Mouse (Mus musculus) cerebellum, adult 2 months (tissue): ENCODE results near the gene Pacrg. TPM values are rescaled to one million over a fixed set of nuclear protein-coding genes. Genes with fewer than 3 reads are reported as not detected.

Experiments used
- DNase-seq, 2 experiments: peaks; one replicate each; pipeline ENCODE4 v3.0.0; 2021
- H3K27ac ChIP-seq: fragments of 200-500 bp; 2 replicates; pipeline ENCODE4 v1.5.1; 2012; ENCODE audit warnings: low read length, control low read depth, inconsistent platforms; ENCODE audit not compliant: insufficient read depth
- H3K27me3 ChIP-seq: fragments of 200-500 bp; 2 replicates; pipeline ENCODE4 v1.6.1; 2012; ENCODE audit warnings: inconsistent platforms, mild to moderate bottlenecking, low read length, moderate library complexity; ENCODE audit not compliant: control insufficient read depth, insufficient read depth
- H3K4me1 ChIP-seq: fragments of 200-500 bp; 2 replicates; pipeline ENCODE4 v1.6.1; 2011; ENCODE audit warnings: low read length; ENCODE audit not compliant: control insufficient read depth, insufficient read depth
- H3K4me3 ChIP-seq: fragments of 200-500 bp; replicated peaks from 2 replicates; pipeline ENCODE3; 2011; ENCODE audit warnings: mild to moderate bottlenecking, low read depth, low read length, control low read depth; ENCODE audit not compliant: insufficient read depth
- CTCF ChIP-seq: fragments of 200-500 bp; IDR thresholded peaks from 2 replicates; pipeline ENCODE4 v1.5.1; 2011; ENCODE audit warnings: low read depth, mild to moderate bottlenecking, control low read depth, low read length, moderate library complexity, borderline replicate concordance; ENCODE audit not compliant: insufficient read depth
- POLR2A ChIP-seq: fragments of 200-500 bp; IDR thresholded peaks from 2 replicates; pipeline ENCODE4 v1.6.1; 2011; ENCODE audit warnings: low read length, control low read depth, borderline replicate concordance; ENCODE audit not compliant: insufficient read depth
- WGBS: fragments of 180-500 bp; shearing (Covaris S2); methylation state at CpG from one replicate; pipeline ENCODE4 v1.1.7; 2018; 5-methylcytosine and 5-hydroxymethylcytosine counted together
- polyA plus RNA-seq: library from polyadenylated mRNA; depleted of rRNA; stranded (reverse); fragments of >200 nt; gene quantifications from 2 replicates; pipeline ENCODE4 v1.2.3, GENCODE M21; 2012

The Pacrg gene
- polyA plus RNA-seq, 1 experiment, result 17.4 TPM

- no peak for DNase-seq
- no peak overlapping the region for H3K4me3 ChIP-seq
- no peaks in the 10 kb centered on the region for H3K4me1 ChIP-seq
- TF ChIP-seq POLR2A (no peak), CTCF (no peak)
- no peaks in the 10 kb centered on the region for H3K27me3 ChIP-seq
- no peak overlapping the region for H3K27ac ChIP-seq
- WGBS, result 71% methylated on average over 7 of the region's 7 CpGs
Measured at GRCm38 (mm10) chr17:10575306-10575705, 264.8 kb downstream of the Pacrg start.

- Histone ChIP-seq H3K27ac (no peak overlapping the region), H3K27me3 (no peaks in the 10 kb centered on the region), H3K4me1 (no peaks in the 10 kb centered on the region), H3K4me3 (no peak overlapping the region)
- no peak for DNase-seq
- no peak for TF ChIP-seq CTCF
- TF ChIP-seq POLR2A, result no peak
- WGBS, result 92% methylated on average over 4 of the region's 4 CpGs
Measured at GRCm38 (mm10) chr17:10572436-10572835, 267.7 kb downstream of the Pacrg start.

DNA sequence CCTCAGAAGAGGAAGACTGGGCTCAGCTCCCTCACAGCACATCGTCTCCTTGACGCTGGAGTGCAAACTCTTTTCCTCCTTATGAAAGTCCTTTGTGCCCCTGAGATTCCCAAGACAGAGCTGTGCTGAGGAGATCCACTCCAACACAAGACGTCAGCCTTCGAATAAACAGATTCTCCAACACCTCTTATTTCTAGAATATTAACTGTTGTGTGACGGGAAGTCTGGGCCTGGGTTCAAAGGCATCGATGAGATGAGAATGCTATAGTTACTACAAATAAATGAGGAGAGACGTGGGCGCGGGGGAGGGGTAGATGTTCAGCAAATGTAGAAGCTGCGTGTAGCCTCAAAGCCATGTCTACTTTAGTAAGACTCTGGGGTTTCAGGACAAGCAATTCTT is 270.8 kb downstream of the Pacrg start:
- no peaks in the 10 kb centered on the region for H3K27me3 ChIP-seq
- no peak for DNase-seq
- no peak overlapping the region for H3K27ac ChIP-seq
- no peak overlapping the region for H3K4me3 ChIP-seq
- WGBS, result 87% methylated on average over 10 of the region's 10 CpGs
- no peaks in the 10 kb centered on the region for H3K4me1 ChIP-seq
- TF ChIP-seq POLR2A (no peak), CTCF (no peak)

DNA sequence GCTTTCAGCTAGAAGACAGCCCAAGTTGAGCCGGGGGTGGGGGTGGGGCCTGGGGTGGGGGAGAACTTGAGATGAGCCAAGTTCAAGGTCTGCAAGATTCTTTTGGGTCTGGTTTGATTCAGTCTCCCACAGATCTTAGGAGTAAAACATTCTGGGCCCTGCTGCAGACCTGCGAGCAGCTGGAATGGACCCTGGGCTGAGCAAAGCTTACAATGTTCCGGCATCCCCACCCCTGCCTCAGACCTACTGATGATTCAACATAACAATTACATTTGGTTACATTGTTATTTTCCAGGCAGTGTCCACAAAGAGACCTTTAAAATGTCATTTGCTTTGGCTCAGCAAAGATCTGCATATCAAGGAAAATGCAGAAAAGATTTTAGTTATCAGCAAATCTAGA is 272.7 kb downstream of the Pacrg start:
- 90% methylated on average over 3 of the region's 3 CpGs for WGBS

DNA sequence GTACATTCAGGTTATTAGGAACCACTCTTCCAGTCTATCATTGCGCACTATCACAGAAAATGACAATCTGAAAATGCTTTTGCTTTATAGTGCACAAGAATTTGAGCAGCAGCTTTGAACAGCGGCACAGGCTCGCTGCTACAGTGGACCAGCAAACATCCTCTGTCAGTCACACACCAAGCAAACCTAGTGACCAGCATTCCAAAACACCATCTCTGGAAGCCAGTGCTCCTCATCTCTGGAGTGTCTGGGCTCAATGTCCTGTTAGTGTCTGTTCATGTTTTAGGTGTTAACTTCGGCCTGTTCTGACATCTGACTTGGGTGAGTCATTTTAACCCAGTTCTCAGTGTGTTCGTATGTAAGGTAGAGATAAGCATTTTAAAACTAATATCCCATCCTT is 275.9 kb downstream of the Pacrg start:
- H3K4me3 ChIP-seq, result no peak overlapping the region
- no peaks in the 10 kb centered on the region for H3K27me3 ChIP-seq
- 96% methylated on average over 5 of the region's 5 CpGs for WGBS
- H3K27ac ChIP-seq, result no peak overlapping the region
- no peak for TF ChIP-seq POLR2A
- no peak for TF ChIP-seq CTCF
- H3K4me1 ChIP-seq, result no peaks in the 10 kb centered on the region
- no peak for DNase-seq

More for the DNA sequence above, 272.7 kb downstream of the Pacrg start:
- no peak for DNase-seq
- Histone ChIP-seq H3K27ac (no peak overlapping the region), H3K4me1 (no peaks in the 10 kb centered on the region), H3K4me3 (no peak overlapping the region), H3K27me3 (no peaks in the 10 kb centered on the region)
- TF ChIP-seq CTCF (no peak), POLR2A (no peak)

DNA sequence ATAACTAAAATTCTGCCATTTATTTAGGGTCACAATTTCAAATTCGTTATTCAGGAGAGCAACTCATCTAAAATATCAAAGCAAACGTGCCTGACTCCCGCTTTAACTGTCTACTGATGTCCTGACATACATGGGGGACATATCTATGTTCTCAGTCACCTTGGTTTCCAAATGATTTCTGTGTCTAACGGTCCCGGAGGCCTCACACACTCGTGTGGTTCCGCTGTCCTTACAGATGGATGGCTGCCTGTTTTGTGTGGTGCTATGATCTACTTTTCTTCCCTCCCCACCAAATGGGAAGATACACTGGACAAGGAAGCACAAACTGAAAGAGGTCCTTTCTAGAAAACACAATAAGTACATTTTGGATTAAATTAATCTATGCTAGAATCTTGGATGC is 277.2 kb downstream of the Pacrg start:
- H3K27ac ChIP-seq, result no peak overlapping the region
- no peaks in the 10 kb centered on the region for H3K27me3 ChIP-seq
- TF ChIP-seq CTCF (no peak), POLR2A (no peak)
- H3K4me1 ChIP-seq, result no peaks in the 10 kb centered on the region
- no peak for DNase-seq
- no peak overlapping the region for H3K4me3 ChIP-seq
- 90% methylated on average over 7 of the region's 7 CpGs for WGBS

DNA sequence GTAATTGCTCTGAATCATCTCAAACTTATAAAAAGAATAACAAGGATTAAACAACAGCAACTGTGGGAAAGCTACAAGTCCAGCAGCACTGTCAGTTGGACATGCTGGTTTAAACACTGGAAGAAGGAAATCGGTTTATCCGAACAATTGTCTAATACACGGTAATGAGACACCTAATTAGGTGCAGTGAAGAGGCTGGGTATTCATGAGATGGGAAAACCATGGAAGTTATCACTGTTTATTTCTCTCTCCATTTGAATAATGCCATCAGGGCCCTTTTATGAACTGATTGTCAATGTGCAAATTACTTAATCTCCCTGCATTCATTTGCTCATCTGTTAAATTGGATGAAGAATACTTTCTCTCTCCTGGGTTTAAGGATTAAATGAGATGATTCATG is 280.1 kb downstream of the Pacrg start:
- no peak for DNase-seq
- no peak overlapping the region for H3K4me3 ChIP-seq
- no peaks in the 10 kb centered on the region for H3K4me1 ChIP-seq
- WGBS, result 82% methylated on average over 3 of the region's 3 CpGs
- no peak for TF ChIP-seq POLR2A
- TF ChIP-seq CTCF, result no peak
- no peaks in the 10 kb centered on the region for H3K27me3 ChIP-seq
- H3K27ac ChIP-seq, result no peak overlapping the region

DNA sequence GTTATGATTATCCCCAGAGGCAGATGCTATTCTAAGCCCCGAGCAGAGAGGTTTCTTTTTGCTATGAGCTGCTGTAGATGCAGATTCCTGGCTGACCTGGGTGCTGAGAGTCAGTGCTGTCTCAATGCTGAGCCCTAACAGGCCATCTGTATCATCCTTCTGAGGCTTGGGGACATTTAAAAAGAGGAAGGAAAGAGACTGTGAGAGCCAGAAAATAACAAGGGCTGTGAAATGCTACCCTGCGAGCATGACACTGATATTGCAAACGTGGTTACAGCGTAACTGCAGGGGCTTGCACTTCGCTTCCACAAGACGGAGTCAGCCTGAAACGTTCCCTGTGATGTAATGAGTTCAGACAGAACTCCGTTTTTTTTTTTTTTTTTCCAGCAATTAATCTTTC is 281.4 kb downstream of the Pacrg start:
- H3K4me3 ChIP-seq, result no peak overlapping the region
- TF ChIP-seq CTCF (no peak), POLR2A (no peak)
- H3K4me1 ChIP-seq, result no peaks in the 10 kb centered on the region
- no peaks in the 10 kb centered on the region for H3K27me3 ChIP-seq
- no peak overlapping the region for H3K27ac ChIP-seq
- WGBS, result 67% methylated on average over 8 of the region's 8 CpGs
- DNase-seq, result no peak

- no peaks in the 10 kb centered on the region for H3K27me3 ChIP-seq
- TF ChIP-seq CTCF, result no peak
- no peaks in the 10 kb centered on the region for H3K4me1 ChIP-seq
- no peak overlapping the region for H3K27ac ChIP-seq
- no peak for DNase-seq
- H3K4me3 ChIP-seq, result no peak overlapping the region
- WGBS, result 96% methylated on average over 16 of the region's 16 CpGs
Measured at GRCm38 (mm10) chr17:10552295-10553056, 287.6 kb downstream of the Pacrg start.
